8 mouse cellular contexts compared by ENCODE assay signal in the genomic region with DNA sequence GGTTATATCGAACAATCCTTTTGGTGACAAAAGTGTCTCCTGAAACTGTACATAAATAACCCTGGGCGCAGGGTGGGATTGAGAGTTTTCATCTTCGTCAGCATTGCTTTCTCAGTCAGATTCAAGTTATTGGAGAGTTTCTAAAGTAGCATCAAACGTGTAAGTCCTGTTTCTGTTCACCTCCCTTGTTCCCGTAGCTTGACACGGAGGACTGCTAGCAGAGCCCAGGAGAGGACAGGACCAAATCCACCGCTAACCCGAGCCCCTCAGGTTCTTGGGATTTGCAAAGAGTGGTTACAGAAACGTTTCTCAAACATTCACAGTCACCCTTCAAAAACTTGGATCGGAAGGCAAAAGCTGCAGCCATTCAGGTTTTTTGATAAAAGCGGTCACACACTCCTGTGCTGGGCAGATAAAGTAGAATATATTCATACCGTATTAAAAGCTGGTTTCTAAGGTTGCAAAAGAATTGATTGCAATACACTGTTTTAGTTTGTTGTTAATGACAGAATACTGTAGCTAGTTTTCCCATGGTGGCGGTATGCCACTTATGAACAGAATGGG. TPM values are rescaled to one million over a fixed set of nuclear protein-coding genes. Genes with fewer than 3 reads are reported as not detected.
DNase-seq lines count a peak whose midpoint lies in the region; ATAC-seq and TF ChIP-seq lines count a peak whose summit lies in the region.

No protein-coding gene starts in this region.

- peak overlapping the region; percentile 97 for H3K9ac ChIP-seq in lung, embryonic 16.5 days (ENCODE audit: low read length)
- H3K9ac ChIP-seq in embryonic facial prominence, embryonic 12.5 days: peak overlapping the region; percentile 88
- peak overlapping the region; percentile 81; the same call in 1 of the 2 replicates for H3K9ac ChIP-seq in limb, embryonic 11.5 days (ENCODE audit: low read length)

- H3K36me3 ChIP-seq in lung, embryonic 16.5 days (ENCODE audit: control insufficient read depth, insufficient read depth, low read length): no peaks in the 10 kb centered on the region; the same call in 1 of the 2 replicates
- H3K36me3 ChIP-seq in embryonic facial prominence, embryonic 12.5 days: no peaks in the 10 kb centered on the region
- no peaks in the 10 kb centered on the region for H3K36me3 ChIP-seq in limb, embryonic 11.5 days (ENCODE audit: control insufficient read depth, insufficient read depth, low read length)

- ATAC-seq in lung, embryonic 16.5 days (ENCODE audit: low read depth): no peak
- ATAC-seq in embryonic facial prominence, embryonic 12.5 days (ENCODE audit: insufficient number of reproducible peaks, insufficient read depth, low FRiP score, low TSS enrichment): no peak
- ATAC-seq in limb, embryonic 11.5 days (ENCODE audit: insufficient number of reproducible peaks, low FRiP score, low TSS enrichment, low read depth): no peak
- ATAC-seq in granulocyte monocyte progenitor cell, adult 5-6 weeks (replicated peaks; ENCODE audit: poor library complexity, severe bottlenecking): no peak

- H3K9me3 ChIP-seq in lung, embryonic 16.5 days (ENCODE audit: control insufficient read depth, low read length): no peaks in the 10 kb centered on the region
- no peaks in the 10 kb centered on the region for H3K9me3 ChIP-seq in embryonic facial prominence, embryonic 12.5 days
- no peaks in the 10 kb centered on the region for H3K9me3 ChIP-seq in limb, embryonic 11.5 days (ENCODE audit: control insufficient read depth, low read length)

- H3K4me1 ChIP-seq in lung, embryonic 16.5 days (replicated peaks; ENCODE audit: control insufficient read depth, insufficient read depth, low read length): peaks cover 8% of the 10 kb centered on the region
- H3K4me1 ChIP-seq in embryonic facial prominence, embryonic 12.5 days: peaks cover 7% of the 10 kb centered on the region
- no peaks in the 10 kb centered on the region for H3K4me1 ChIP-seq in limb, embryonic 11.5 days (ENCODE audit: control insufficient read depth, insufficient read depth, low read length)
- peaks cover 2% of the 10 kb centered on the region; the same call in 1 of the 2 replicates for H3K4me1 ChIP-seq in olfactory bulb, adult 2 months (ENCODE audit: control insufficient read depth, insufficient read depth, low read length)

- peak overlapping the region; percentile 84 for H3K4me2 ChIP-seq in lung, embryonic 16.5 days (ENCODE audit: low read depth, low read length)
- H3K4me2 ChIP-seq in embryonic facial prominence, embryonic 12.5 days (replicated peaks): peak overlapping the region; percentile 76
- peak overlapping the region; percentile 67 for H3K4me2 ChIP-seq in limb, embryonic 11.5 days (ENCODE audit: low read depth, severe bottlenecking)

- DNase-seq in lung, postnatal 36 days: no peak
- DNase-seq in limb, embryonic 11.5 days (ENCODE audit: low spot score): no peak
- no peak for DNase-seq in urinary bladder, adult 2 months (ENCODE audit: low spot score)
- no peak for DNase-seq in gastrocnemius, adult 8-10 months (ENCODE audit: low spot score in 2 of 2)

- no peak for TF ChIP-seq POLR2A in olfactory bulb, adult 2 months (IDR thresholded peaks at IDR 0.05; ENCODE audit: insufficient read depth, low read depth, low read length)

- TF ChIP-seq CTCF in olfactory bulb, adult 2 months (IDR thresholded peaks at IDR 0.05; ENCODE audit: insufficient read depth, low read depth, low read length): no peak

- no peak overlapping the region for H3K27ac ChIP-seq in lung, embryonic 16.5 days (ENCODE audit: low read length)
- H3K27ac ChIP-seq in embryonic facial prominence, embryonic 12.5 days: no peak overlapping the region
- no peak overlapping the region for H3K27ac ChIP-seq in limb, embryonic 11.5 days (replicated peaks; ENCODE audit: low read depth, low read length)
- H3K27ac ChIP-seq in olfactory bulb, adult 2 months (ENCODE audit: insufficient read depth, low read depth, low read length): no peak overlapping the region

- WGBS in lung, embryonic 16.5 days: 22% methylated on average over 13 of the region's 13 CpGs
- WGBS in embryonic facial prominence, embryonic 12.5 days: 35% methylated on average over 13 of the region's 13 CpGs
- 38% methylated on average over 13 of the region's 13 CpGs for WGBS in limb, embryonic 11.5 days
- 26% methylated on average over 13 of the region's 13 CpGs for WGBS in olfactory bulb, adult 2 months

- H3K4me3 ChIP-seq in lung, embryonic 16.5 days (ENCODE audit: low read length): peak overlapping the region; percentile 100
- H3K4me3 ChIP-seq in embryonic facial prominence, embryonic 12.5 days: peak overlapping the region; percentile 97
- peak overlapping the region; percentile 88 for H3K4me3 ChIP-seq in limb, embryonic 11.5 days (ENCODE audit: low read depth, low read length)
- peak overlapping the region; percentile 67 for H3K4me3 ChIP-seq in olfactory bulb, adult 2 months (ENCODE audit: insufficient read depth, low read depth, low read length)

- H3K27me3 ChIP-seq in lung, embryonic 16.5 days (ENCODE audit: control insufficient read depth, insufficient read depth, low read depth, low read length): no peaks in the 10 kb centered on the region
- no peaks in the 10 kb centered on the region for H3K27me3 ChIP-seq in embryonic facial prominence, embryonic 12.5 days
- H3K27me3 ChIP-seq in limb, embryonic 11.5 days (ENCODE audit: control insufficient read depth, insufficient read depth, low read length): no peaks in the 10 kb centered on the region

RNA-seq across cellular contexts. Expression of gene Slc30a9, which starts 1.0 kb away (rescaled TPM):
- 78.7 and 86.2 TPM in 2 replicates for polyA plus RNA-seq in lung, embryonic 16.5 days (2015; fragmentation: Nextera tagmentation; extraction: Ambion mirVana)
- 109 and 114 TPM in 2 replicates for polyA plus RNA-seq in embryonic facial prominence, embryonic 12.5 days (2016; fragmentation: Nextera tagmentation; extraction: Ambion mirVana)
- 119 and 123 TPM in 2 replicates for polyA plus RNA-seq in limb, embryonic 11.5 days (2014; fragmentation: Nextera tagmentation; extraction: Ambion mirVana)
- polyA plus RNA-seq in olfactory bulb, adult 2 months (2012; ENCODE audit: insufficient read depth, insufficient read length, low replicate concordance, missing spikeins): not detected in 2 replicates
- polyA plus RNA-seq in urinary bladder, adult 2 months (2012; rRNA removed): 46.8 and 49.0 TPM in 2 replicates
- total RNA-seq in granulocyte monocyte progenitor cell, adult 5-6 weeks (2014; fragmentation: Nextera tagmentation): 30.4 and 44.6 TPM in 2 replicates
- total RNA-seq in granulocyte monocyte progenitor cell, adult 5-6 weeks (2017): 23.8 and 36.6 TPM in 2 replicates
- total RNA-seq in gastrocnemius, adult 8-10 months (2022): 100 to 1,000 TPM; 117 to 140 (median 130) TPM

RNA-seq across cellular contexts. Expression of gene Tmem33, which starts 47.4 kb away (rescaled TPM):
- 79.8 and 82.8 TPM in 2 replicates for polyA plus RNA-seq in lung, embryonic 16.5 days (2015; fragmentation: Nextera tagmentation; extraction: Ambion mirVana)
- 81.0 and 81.7 TPM in 2 replicates for polyA plus RNA-seq in embryonic facial prominence, embryonic 12.5 days (2016; fragmentation: Nextera tagmentation; extraction: Ambion mirVana)
- polyA plus RNA-seq in limb, embryonic 11.5 days (2014; fragmentation: Nextera tagmentation; extraction: Ambion mirVana): 90.2 and 92.1 TPM in 2 replicates
- not detected in 2 replicates for polyA plus RNA-seq in olfactory bulb, adult 2 months (2012; ENCODE audit: insufficient read depth, insufficient read length, low replicate concordance, missing spikeins)
- 51.8 and 69.0 TPM in 2 replicates for polyA plus RNA-seq in urinary bladder, adult 2 months (2012; rRNA removed)
- total RNA-seq in granulocyte monocyte progenitor cell, adult 5-6 weeks (2014; fragmentation: Nextera tagmentation): 85.7 and 101 TPM in 2 replicates
- 48.8 and 55.6 TPM in 2 replicates for total RNA-seq in granulocyte monocyte progenitor cell, adult 5-6 weeks (2017)
- total RNA-seq in gastrocnemius, adult 8-10 months (2022): 10 to 100 TPM; 18.0 to 20.9 (median 19.7) TPM
